Mouse (Mus musculus): ENCODE data around the gene Aagab.

Gene Aagab

DNA sequence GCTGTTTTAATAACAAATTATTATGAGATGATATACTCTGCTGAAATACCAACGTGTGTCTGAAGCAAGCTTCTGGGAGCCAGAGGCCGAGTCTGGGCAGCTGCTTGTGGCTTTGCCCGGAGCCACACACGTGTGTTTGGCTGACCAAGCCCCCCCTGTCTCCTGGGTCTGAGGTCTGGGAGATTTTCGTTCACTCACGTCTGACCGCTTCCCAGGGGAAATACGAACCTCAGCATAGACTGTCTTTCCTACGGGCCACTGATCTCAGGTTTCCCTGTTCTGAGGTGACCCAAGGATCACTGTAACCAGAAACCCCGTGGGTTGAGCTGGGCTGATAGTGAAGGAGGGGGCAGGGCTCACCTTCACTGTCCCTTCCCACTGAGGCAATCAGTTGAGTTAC, 60.8 kb downstream of the Aagab start:
- in situ Hi-C loops (cut with MboI; ENCODE audit: low pct_unique_long_range_greater_than_20kb in 1 of 2, low sequenced_read_pairs in 2 of 2, unreplicated experiment in 1 of 2), result no loop called here

DNA sequence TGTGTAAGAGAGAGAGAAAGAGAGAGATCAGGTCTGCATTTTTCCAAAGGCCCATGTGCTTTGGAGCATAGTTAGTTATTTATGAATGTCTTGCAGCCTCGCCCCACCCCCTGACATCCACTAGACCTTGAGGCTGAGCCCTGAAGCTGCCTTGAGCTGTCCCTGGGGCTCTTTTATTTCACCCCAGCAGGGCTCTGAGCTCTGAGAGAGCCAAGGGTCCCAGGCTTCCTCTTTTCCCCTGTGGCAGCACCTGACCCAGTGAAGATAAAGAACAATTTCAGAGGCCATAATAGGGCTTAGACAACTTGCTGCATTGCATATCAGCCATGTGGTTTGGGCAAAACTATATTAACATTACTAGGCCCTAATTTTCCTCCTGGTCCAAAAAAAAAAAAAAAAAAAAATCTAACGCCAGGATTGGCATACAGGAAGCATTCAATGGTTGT, 61.9 kb downstream of the Aagab start:
- in situ Hi-C loops (cut with MboI; ENCODE audit: low pct_unique_long_range_greater_than_20kb in 1 of 2, low sequenced_read_pairs in 2 of 2, unreplicated experiment in 1 of 2), result no loop called here

- in situ Hi-C loops (cut with MboI; ENCODE audit: low pct_unique_long_range_greater_than_20kb in 1 of 2, low sequenced_read_pairs in 2 of 2, unreplicated experiment in 1 of 2), result no loop called here
Observed at GRCm38 (mm10) chr9:63664792-63665646, 62.6 kb downstream of the Aagab start.

DNA sequence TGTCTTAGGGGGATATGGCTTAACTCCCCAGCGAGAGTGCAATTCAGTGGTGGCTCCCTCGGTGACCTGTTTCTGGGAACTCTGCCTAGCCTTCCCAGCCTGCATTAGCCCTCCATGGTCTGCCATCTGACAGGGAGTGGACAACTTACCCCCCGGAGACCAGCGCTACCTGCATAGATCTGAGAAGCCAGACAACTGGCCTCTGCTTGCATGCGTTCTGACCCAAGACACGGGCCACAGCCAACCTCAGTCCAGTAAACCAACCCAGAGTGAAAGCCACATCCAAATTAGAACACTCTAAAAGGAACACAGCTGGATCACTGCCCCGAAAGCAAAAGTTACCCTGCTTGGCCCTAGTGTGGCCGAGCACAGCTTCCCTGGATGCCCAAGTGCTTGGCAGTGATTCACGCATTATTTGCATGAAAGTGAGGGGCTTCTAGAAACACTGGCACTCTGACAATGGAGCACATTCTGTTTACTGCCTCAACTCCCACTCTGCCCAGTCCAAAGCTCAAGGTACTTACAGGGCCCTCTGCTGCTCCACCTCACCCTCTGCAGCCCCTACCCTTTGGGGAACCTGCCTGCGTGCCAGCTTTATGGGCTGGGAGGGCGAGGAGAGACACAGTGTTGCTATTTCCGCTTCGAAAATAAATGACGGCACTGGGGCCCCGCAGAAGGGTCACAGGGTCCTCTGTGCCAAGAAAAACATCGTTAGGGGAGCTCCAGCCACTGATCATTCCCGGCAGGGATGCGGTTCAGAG, 64.3 kb downstream of the Aagab start:
- in situ Hi-C loops (cut with MboI; ENCODE audit: low pct_unique_long_range_greater_than_20kb in 1 of 2, low sequenced_read_pairs in 2 of 2, unreplicated experiment in 1 of 2), result no loop called here

GRCm38 (mm10) chr9:63667373-63667724, 64.9 kb downstream of the Aagab start:
- in situ Hi-C loops (cut with MboI; ENCODE audit: low pct_unique_long_range_greater_than_20kb in 1 of 2, low sequenced_read_pairs in 2 of 2, unreplicated experiment in 1 of 2), result no loop called here

- in situ Hi-C loops (cut with MboI; ENCODE audit: low pct_unique_long_range_greater_than_20kb in 1 of 2, low sequenced_read_pairs in 2 of 2, unreplicated experiment in 1 of 2), result no loop called here
Observed at GRCm38 (mm10) chr9:63668621-63669020, 66.2 kb downstream of the Aagab start.

DNA sequence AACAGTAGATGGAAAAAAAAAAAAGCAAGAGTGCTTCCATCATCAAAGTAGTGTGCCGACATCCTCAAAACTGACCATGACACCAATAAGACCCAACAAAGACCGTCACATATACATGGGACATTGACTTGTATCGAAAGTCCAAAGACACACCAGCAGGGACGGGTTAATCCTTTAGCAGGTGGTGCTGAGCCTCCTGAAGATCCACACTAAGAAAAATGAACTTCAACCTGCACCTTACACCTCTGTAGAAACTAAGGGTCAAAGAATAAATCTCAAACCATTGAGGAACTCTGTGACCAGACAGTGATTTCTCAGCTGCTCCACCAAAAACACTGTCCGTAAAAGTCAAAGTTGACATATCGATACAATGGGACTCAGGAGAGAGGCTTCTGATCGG, 67.4 kb downstream of the Aagab start:
- in situ Hi-C loops (cut with MboI; ENCODE audit: low pct_unique_long_range_greater_than_20kb in 1 of 2, low sequenced_read_pairs in 2 of 2, unreplicated experiment in 1 of 2), result no loop called here

DNA sequence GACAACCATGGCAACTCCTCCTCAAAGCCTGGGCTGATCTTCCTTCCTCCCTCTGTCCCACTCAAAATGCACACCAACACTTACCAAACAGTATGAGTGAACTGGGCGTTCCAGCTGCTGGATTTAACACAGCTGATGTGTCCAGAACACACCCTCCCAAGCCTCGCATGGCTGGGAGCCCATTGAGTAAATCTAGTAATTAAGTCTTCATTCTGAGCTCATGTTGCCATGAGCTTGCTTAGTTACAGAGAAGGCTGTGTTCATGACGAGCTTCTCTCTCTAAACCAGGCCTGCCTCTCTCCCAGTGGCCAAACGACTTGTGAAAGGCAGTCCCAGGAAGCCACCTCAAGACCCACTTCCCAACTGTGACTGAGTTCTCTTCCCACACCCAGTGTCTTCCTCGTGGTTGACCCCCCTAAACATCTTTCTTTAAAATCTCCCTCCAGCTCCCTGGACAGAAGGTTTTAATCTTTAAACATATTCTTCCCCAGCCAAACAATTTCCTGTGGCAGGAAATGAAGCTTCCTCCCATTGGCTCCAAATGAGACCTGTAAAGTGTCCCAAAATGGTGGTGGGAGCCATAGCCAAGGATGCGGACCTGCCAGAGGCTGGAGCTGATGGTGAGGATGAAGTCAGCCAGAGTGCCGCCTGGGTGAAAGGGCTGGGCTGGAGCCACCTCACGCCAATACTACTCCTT, 70.5 kb downstream of the Aagab start:
- in situ Hi-C loops (cut with MboI; ENCODE audit: low pct_unique_long_range_greater_than_20kb in 1 of 2, low sequenced_read_pairs in 2 of 2, unreplicated experiment in 1 of 2), result no loop called here

DNA sequence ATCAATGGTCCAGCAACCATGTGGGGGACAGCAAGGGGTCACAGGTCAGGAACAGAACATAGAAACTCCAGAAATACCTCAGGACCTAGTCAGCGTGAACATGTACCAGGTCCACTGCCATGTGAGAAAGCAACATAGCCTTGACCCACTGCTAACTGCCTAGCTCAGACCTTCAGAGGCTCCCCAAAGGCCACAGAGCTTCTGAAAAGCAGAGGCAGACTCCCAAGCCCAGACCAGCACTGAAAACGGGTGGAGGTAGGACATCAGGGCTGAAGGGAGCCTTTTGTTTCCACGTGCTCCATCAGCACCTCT, 71.0 kb downstream of the Aagab start:
- in situ Hi-C loops (cut with MboI; ENCODE audit: low pct_unique_long_range_greater_than_20kb in 1 of 2, low sequenced_read_pairs in 2 of 2, unreplicated experiment in 1 of 2), result no loop called here

- in situ Hi-C loops (cut with MboI; ENCODE audit: low pct_unique_long_range_greater_than_20kb in 1 of 2, low sequenced_read_pairs in 2 of 2, unreplicated experiment in 1 of 2), result no loop called here
Observed at GRCm38 (mm10) chr9:63674613-63675012, 72.2 kb downstream of the Aagab start.

DNA sequence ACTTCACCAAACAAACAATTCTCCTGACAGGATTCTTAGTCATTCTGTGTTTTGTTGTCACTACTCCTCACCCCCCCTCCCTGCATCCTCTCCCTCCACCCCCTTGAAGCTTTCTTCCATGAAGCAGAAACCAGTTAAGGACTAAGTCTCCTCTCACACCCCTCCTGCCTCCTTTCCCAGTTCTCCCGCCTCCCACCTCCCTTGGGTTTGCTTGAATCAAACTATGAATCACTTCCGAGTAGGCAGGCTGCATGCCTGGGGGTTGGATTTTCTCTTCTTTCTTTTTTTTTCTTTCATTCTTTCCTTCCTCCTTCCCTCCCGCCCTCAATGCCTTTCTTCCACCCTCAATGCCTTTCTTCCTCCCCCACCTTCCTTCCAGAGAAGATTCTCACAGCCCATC, 75.2 kb downstream of the Aagab start:
- in situ Hi-C loops (cut with MboI; ENCODE audit: low pct_unique_long_range_greater_than_20kb in 1 of 2, low sequenced_read_pairs in 2 of 2, unreplicated experiment in 1 of 2), result no loop called here

DNA sequence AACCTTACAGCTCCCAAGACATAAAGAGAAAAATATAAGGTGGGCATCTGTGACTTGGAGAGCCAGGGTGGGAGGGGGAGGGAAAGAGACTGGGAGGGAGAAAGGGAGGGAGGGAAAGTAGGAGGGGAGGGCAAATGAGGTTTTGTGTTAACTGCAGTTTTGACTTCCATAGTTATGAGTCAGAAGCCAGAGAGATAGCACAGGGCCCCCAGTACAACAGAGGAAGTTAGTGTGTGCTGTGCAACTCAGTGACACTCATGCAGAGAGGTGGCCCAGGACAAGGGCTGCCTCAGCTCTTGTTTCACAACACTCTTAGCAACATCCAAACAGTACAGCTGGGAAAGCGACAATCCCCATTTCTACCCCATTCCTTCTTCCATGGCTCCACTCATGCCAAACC, 75.6 kb downstream of the Aagab start:
- in situ Hi-C loops (cut with MboI; ENCODE audit: low pct_unique_long_range_greater_than_20kb in 1 of 2, low sequenced_read_pairs in 2 of 2, unreplicated experiment in 1 of 2), result no loop called here

DNA sequence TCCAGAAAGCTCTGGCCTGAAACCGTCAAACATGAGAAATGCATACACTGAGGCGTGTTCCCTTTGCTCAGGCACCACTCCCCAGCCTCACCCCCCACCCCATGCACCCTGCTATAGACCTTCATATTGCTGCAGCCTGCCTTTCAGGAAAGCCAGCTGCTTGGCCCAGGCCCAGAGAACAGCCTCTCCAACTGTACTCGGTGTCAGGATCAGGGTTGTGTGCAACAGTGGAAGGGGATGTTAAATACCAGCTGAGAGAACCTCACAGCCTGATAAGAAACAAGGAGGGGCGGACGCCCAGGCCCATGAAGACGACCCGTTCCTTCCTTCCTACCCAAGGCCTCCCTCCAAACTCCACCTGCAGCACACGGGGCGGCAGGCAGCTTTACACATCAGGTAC, 79.8 kb downstream of the Aagab start:
- in situ Hi-C loops (cut with MboI; ENCODE audit: low pct_unique_long_range_greater_than_20kb in 1 of 2, low sequenced_read_pairs in 2 of 2, unreplicated experiment in 1 of 2), result no loop called here

GRCm38 (mm10) chr9:63682943-63683342, 80.5 kb downstream of the Aagab start:
- in situ Hi-C loops (cut with MboI; ENCODE audit: low pct_unique_long_range_greater_than_20kb in 1 of 2, low sequenced_read_pairs in 2 of 2, unreplicated experiment in 1 of 2), result no loop called here

GRCm38 (mm10) chr9:63684277-63684676, 81.8 kb downstream of the Aagab start:
- in situ Hi-C loops (cut with MboI; ENCODE audit: low pct_unique_long_range_greater_than_20kb in 1 of 2, low sequenced_read_pairs in 2 of 2, unreplicated experiment in 1 of 2), result no loop called here

DNA sequence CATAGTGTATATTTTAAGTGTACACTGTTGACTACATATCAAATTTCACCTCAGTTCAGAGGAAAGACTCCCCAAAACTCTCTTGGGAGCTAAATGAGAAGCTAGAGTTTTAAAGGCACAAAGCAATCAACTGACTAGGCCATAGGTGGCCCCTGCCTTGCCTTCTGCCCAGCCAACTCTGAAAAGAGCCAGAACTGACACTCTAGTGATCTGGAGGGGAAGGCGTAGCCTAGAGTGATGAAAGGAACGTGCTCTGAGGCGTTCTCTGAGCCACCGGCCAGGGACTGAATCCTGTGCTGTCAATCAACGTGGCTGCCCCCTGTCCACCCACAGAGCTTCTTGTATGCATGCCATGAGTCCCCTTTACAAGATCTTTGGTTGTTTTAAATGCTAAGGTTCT, 82.9 kb downstream of the Aagab start:
- in situ Hi-C loops (cut with MboI; ENCODE audit: low pct_unique_long_range_greater_than_20kb in 1 of 2, low sequenced_read_pairs in 2 of 2, unreplicated experiment in 1 of 2), result no loop called here

DNA sequence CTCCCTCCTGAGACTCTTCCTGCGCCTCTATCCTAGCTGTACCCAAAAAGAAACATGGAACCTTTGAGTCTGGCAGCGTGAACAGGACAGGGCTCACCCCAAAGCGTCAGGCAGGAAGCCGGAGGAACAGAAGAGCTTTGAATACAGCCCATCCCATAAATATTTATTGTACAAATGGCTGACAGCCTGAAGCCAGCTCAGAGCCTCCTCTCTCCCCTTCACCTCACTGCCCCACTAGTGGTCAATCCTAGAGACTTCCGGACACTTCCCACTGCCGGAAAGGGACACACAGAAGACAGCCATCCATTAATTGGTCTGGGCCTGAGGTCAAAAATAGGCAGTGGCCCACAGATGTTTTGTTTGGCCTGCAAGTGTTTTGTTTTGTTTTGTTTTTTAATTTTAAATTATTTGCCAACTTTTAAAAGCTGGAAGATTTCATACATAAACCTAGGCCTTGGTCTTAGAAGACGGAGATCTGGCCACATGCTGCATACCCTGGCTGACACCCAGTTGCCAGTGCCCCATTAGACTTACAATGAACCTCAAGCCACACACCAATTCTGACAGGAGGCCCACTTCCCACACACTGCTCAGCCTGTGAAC, 85.1 kb downstream of the Aagab start:
- in situ Hi-C loops (cut with MboI; ENCODE audit: low pct_unique_long_range_greater_than_20kb in 1 of 2, low sequenced_read_pairs in 2 of 2, unreplicated experiment in 1 of 2), result no loop called here

DNA sequence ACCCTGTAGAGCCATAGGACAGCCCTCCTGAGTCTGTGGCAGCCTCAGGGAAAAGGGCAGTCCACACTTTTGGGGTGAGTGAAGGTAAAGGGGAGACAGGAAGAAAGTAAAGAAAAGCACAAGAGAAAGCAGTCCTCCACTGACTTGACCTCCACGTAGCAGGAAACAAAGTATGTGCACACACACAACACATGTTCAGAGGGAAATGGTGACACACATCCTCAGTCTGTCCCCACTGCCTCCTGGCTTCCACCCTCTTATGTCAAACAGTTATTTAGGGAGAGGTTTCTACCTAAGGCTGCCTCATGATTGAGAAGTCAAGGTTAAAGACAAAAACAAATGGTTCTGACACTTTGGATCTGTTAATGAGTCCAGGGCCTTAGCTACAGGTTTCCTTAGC, 88.1 kb downstream of the Aagab start:
- in situ Hi-C loops (cut with MboI; ENCODE audit: low pct_unique_long_range_greater_than_20kb in 1 of 2, low sequenced_read_pairs in 2 of 2, unreplicated experiment in 1 of 2), result no loop called here

GRCm38 (mm10) chr9:63691960-63692359, 89.5 kb downstream of the Aagab start:
- in situ Hi-C loops (cut with MboI; ENCODE audit: low pct_unique_long_range_greater_than_20kb in 1 of 2, low sequenced_read_pairs in 2 of 2, unreplicated experiment in 1 of 2), result no loop called here

Data from mouse embryonic stem cell (cell line).